Mouse (Mus musculus): Measurements from ENCODE around the gene Sv2a. TPM values are rescaled to one million over a fixed set of nuclear protein-coding genes. Genes with fewer than 3 reads are reported as not detected.
"Not testable (repeated sequence)": the region's sequence is repeated elsewhere in the genome, so short reads cannot be mapped to it uniquely, and the experiment has no call there.

Sv2a gene
- total and polyA plus RNA-seq, 2 experiments from 2014 or later, result 112 to 124 TPM

GRCm38 (mm10) chr3:96194966-96195365 is 14.0 kb downstream of the Sv2a start:
- Histone ChIP-seq H3K27me3 (ENCODE audit: insufficient read depth, low read length) (no peaks in the 10 kb centered on the region), H3K9ac (no peak overlapping the region), H3K9me3 (ENCODE audit: low read length) (no peaks in the 10 kb centered on the region), H3K36me3 (ENCODE audit: insufficient read depth) (peaks cover 42% of the 10 kb centered on the region), H3K4me3 (ENCODE audit: low read depth, low read length) (no peak overlapping the region), H3K4me2 (ENCODE audit: low read depth) (no peak overlapping the region), H3K4me1 (ENCODE audit: insufficient read depth) (peaks cover 4% of the 10 kb centered on the region), H3K27ac (ENCODE audit: low read depth, low read length) (no peak overlapping the region)
- DNase-seq (no peak), ATAC-seq (no peak)
- 93% methylated on average over 10 of the region's 10 CpGs for WGBS
- no peak for TF ChIP-seq CTCF (IDR thresholded peaks at IDR 0.05; ENCODE audit: low read depth)

GRCm38 (mm10) chr3:96195616-96196313 is 14.8 kb downstream of the Sv2a start:
- H3K36me3 ChIP-seq (ENCODE audit: insufficient read depth), result peaks cover 34% of the 10 kb centered on the region
- peaks cover 4% of the 10 kb centered on the region for H3K4me1 ChIP-seq (ENCODE audit: insufficient read depth)
- no peak for ATAC-seq
- H3K4me3 ChIP-seq (ENCODE audit: low read depth, low read length), result no peak overlapping the region
- 94% methylated on average over 11 of the region's 11 CpGs for WGBS
- no peak overlapping the region for H3K4me2 ChIP-seq (ENCODE audit: low read depth)
- DNase-seq, result no peak
- H3K9me3 ChIP-seq (ENCODE audit: low read length), result no peaks in the 10 kb centered on the region
- no peaks in the 10 kb centered on the region for H3K27me3 ChIP-seq (ENCODE audit: insufficient read depth, low read length)
- H3K27ac ChIP-seq (ENCODE audit: low read depth, low read length), result no peak overlapping the region
- TF ChIP-seq CTCF (IDR thresholded peaks at IDR 0.05; ENCODE audit: low read depth), result peak; percentile 53
- H3K9ac ChIP-seq, result no peak overlapping the region

GRCm38 (mm10) chr3:96196437-96197128 is 15.6 kb downstream of the Sv2a start:
- peak overlapping the region; percentile 91 for H3K4me2 ChIP-seq (ENCODE audit: low read depth)
- H3K27me3 ChIP-seq (ENCODE audit: insufficient read depth, low read length), result no peaks in the 10 kb centered on the region
- H3K36me3 ChIP-seq (ENCODE audit: insufficient read depth), result peaks cover 26% of the 10 kb centered on the region
- H3K27ac ChIP-seq (ENCODE audit: low read depth, low read length), result peak overlapping the region; percentile 97
- WGBS, result 19% methylated on average over 27 of the region's 27 CpGs
- ATAC-seq (no peak), DNase-seq (peak; percentile 30)
- H3K9ac ChIP-seq, result peak overlapping the region; percentile 84
- H3K4me3 ChIP-seq (ENCODE audit: low read depth, low read length), result peak overlapping the region; percentile 56
- no peaks in the 10 kb centered on the region for H3K9me3 ChIP-seq (ENCODE audit: low read length)
- H3K4me1 ChIP-seq (ENCODE audit: insufficient read depth), result peaks cover 4% of the 10 kb centered on the region
- no peak for TF ChIP-seq CTCF (IDR thresholded peaks at IDR 0.05; ENCODE audit: low read depth)

- TF ChIP-seq CTCF (IDR thresholded peaks at IDR 0.05; ENCODE audit: low read depth), result peak; percentile 50; the same call in 1 of the 2 replicates
- Histone ChIP-seq H3K4me2 (ENCODE audit: low read depth) (peak overlapping the region; percentile 91), H3K4me3 (ENCODE audit: low read depth, low read length) (peak overlapping the region; percentile 56), H3K4me1 (ENCODE audit: insufficient read depth) (peaks cover 4% of the 10 kb centered on the region), H3K9ac (peak overlapping the region; percentile 84), H3K9me3 (ENCODE audit: low read length) (no peaks in the 10 kb centered on the region), H3K27ac (ENCODE audit: low read depth, low read length) (peak overlapping the region; percentile 97), H3K27me3 (ENCODE audit: insufficient read depth, low read length) (no peaks in the 10 kb centered on the region), H3K36me3 (ENCODE audit: insufficient read depth) (peaks cover 24% of the 10 kb centered on the region)
- DNase-seq, result peak; percentile 96
- WGBS, result under 1% methylated on average over 50 of the region's 50 CpGs
- peak; percentile 95 for ATAC-seq
Observed at GRCm38 (mm10) chr3:96197129-96197749, 16.3 kb downstream of the Sv2a start.

- Histone ChIP-seq H3K27me3 (ENCODE audit: insufficient read depth, low read length) (no peaks in the 10 kb centered on the region), H3K9me3 (ENCODE audit: low read length) (no peaks in the 10 kb centered on the region), H3K36me3 (ENCODE audit: insufficient read depth) (peaks cover 17% of the 10 kb centered on the region), H3K4me2 (ENCODE audit: low read depth) (peak overlapping the region; percentile 91), H3K9ac (peak overlapping the region; percentile 84), H3K4me1 (ENCODE audit: insufficient read depth) (peaks cover 4% of the 10 kb centered on the region), H3K27ac (ENCODE audit: low read depth, low read length) (peak overlapping the region; percentile 97), H3K4me3 (ENCODE audit: low read depth, low read length) (peak overlapping the region; percentile 56)
- ATAC-seq, result no peak
- TF ChIP-seq CTCF (IDR thresholded peaks at IDR 0.05; ENCODE audit: low read depth), result no peak
- WGBS, result 3% methylated on average over 6 of the region's 6 CpGs
- DNase-seq, result no peak
Observed at GRCm38 (mm10) chr3:96198181-96198580, 17.2 kb downstream of the Sv2a start.

GRCm38 (mm10) chr3:96198601-96199251 is 17.8 kb downstream of the Sv2a start:
- H3K9ac ChIP-seq; ATAC-seq; H3K9me3 ChIP-seq (ENCODE audit: low read length); H3K27me3 ChIP-seq (ENCODE audit: insufficient read depth, low read length); DNase-seq; H3K4me3 ChIP-seq (ENCODE audit: low read depth, low read length); H3K4me1 ChIP-seq (ENCODE audit: insufficient read depth); H3K27ac ChIP-seq (ENCODE audit: low read depth, low read length): not testable (repeated sequence)
- H3K36me3 ChIP-seq (ENCODE audit: insufficient read depth), result peaks cover 11% of the 10 kb centered on the region
- peak overlapping the region; percentile 91 for H3K4me2 ChIP-seq (ENCODE audit: low read depth)
- WGBS, result 32% methylated on average over 7 of the region's 8 CpGs

Measured in forebrain, postnatal 0 days (tissue).